Mouse (Mus musculus) liver, adult 10 weeks (tissue): ENCODE results near the gene Lonp1. TPM values are rescaled to one million over a fixed set of nuclear protein-coding genes. Genes with fewer than 3 reads are reported as not detected.

Source experiments
- polyA plus RNA-seq: library from polyadenylated mRNA; stranded (reverse); fragments of 350-450 nt; fragmentation: Illumina TruSeq; extraction: RNeasy Lipid Tissue Mini Kit (QIAGEN cat#74804); gene quantifications from one replicate; pipeline ENCODE4 v1.2.3, GENCODE M21; 2014; ENCODE audit warnings: low read depth, low replicate concordance

Gene Lonp1
- polyA plus RNA-seq = 10.4 TPM

GRCm38 (mm10) chr17:56626754-56627470, at the start of gene Lonp1:
Gene Lonp1 (minus strand): TSS chr17:56626887.

GRCm38 (mm10) chr17:56672941-56673646, 46.4 kb upstream of the Lonp1 start, which contains the start of gene Ranbp3:
Gene Ranbp3 (plus strand): TSS chr17:56673294.

GRCm38 (mm10) chr17:56627530-56628277, 1.0 kb upstream of the Lonp1 start, which contains the start of gene Catsperd:
Gene Catsperd (plus strand): TSS chr17:56628143.

GRCm38 (mm10) chr17:56613236-56613844, 13.3 kb downstream of the Lonp1 start, which contains the start of gene Rpl36:
Gene Rpl36 (plus strand): TSS chr17:56613416.

GRCm38 (mm10) chr17:56609452-56610171, 17.1 kb downstream of the Lonp1 start, which contains the start of gene 2410015M20Rik:
Gene 2410015M20Rik (minus strand): TSS chr17:56609771.

GRCm38 (mm10) chr17:56584257-56585130, 42.2 kb downstream of the Lonp1 start, which contains the start of the genes Safb2 and Safb:
Gene Safb2 (minus strand): TSS chr17:56584585.
Gene Safb (plus strand): TSS chr17:56584825.

Other genes with a start within 250 kb of the Lonp1 start
- gene Ptprs, start 150.4 kb downstream of the Lonp1 start, polyA plus RNA-seq = 0.08 TPM
- gene Znrf4, start 114.5 kb downstream of the Lonp1 start, polyA plus RNA-seq = not detected
- gene Gm20219, start 72.5 kb downstream of the Lonp1 start, polyA plus RNA-seq = not detected
- 22.4 TPM for gene Safb2, start 42.3 kb downstream of the Lonp1 start, polyA plus RNA-seq
- 7.8 TPM for gene Safb, start 42.1 kb downstream of the Lonp1 start, polyA plus RNA-seq
- gene 2410015M20Rik, start 17.1 kb downstream of the Lonp1 start, polyA plus RNA-seq = 30.1 TPM
- gene Rpl36, start 13.5 kb downstream of the Lonp1 start, polyA plus RNA-seq = not detected
- gene Catsperd, start 1.3 kb upstream of the Lonp1 start, polyA plus RNA-seq = 0.53 TPM
- 1.4 TPM for gene Ranbp3, start 46.4 kb upstream of the Lonp1 start, polyA plus RNA-seq
- gene Ndufa11, start 90.9 kb upstream of the Lonp1 start, polyA plus RNA-seq = not detected
- gene Vmac, start 91.1 kb upstream of the Lonp1 start, polyA plus RNA-seq = 6.5 TPM
- gene Nrtn, start 130.6 kb upstream of the Lonp1 start, polyA plus RNA-seq = not detected
- 0.64 TPM for gene Dus3l, start 137.9 kb upstream of the Lonp1 start, polyA plus RNA-seq
- not detected for gene Prr22, start 143.4 kb upstream of the Lonp1 start, polyA plus RNA-seq
- gene Rfx2, start 204.1 kb upstream of the Lonp1 start, polyA plus RNA-seq = not detected
- gene Acsbg2, start 247.6 kb upstream of the Lonp1 start, polyA plus RNA-seq = not detected
- not detected for gene 1700061G19Rik, start 248.6 kb upstream of the Lonp1 start, polyA plus RNA-seq